Mouse (Mus musculus): ENCODE data around the gene Sec1. TPM values are rescaled to one million over a fixed set of nuclear protein-coding genes. Genes with fewer than 3 reads are reported as not detected.
"Not testable (repeated sequence)": the region's sequence is repeated elsewhere in the genome, so short reads cannot be mapped to it uniquely, and the experiment has no call there.

Gene Sec1
- polyA plus RNA-seq, 1 experiment from 2014 or later, result 0.22 TPM

DNA sequence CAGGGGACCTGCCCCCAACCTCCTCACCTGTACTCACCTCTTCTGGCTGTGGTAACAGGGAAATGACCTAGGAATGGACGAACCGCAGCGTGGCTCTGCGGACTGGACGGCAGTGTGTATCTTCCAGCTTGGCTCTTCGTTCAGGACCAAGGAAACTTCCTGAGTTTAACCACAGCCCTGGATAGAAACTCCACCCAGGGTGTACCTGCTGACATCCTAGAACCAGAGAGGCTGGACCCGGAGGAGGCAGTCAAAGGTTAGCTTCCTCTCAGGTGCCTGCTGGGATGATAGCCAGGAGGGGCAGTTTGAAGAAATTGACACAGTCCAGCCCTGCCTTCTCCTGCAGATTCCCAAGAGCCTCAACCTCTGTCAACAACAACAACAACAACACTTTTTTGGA lies 28.0 kb downstream of the Sec1 start, which contains the start of gene Fut2:
Gene Fut2, minus strand, starts transcription at position 234 of the 400 bp plus-strand sequence.
- ATAC-seq (ENCODE audit: low FRiP score, low TSS enrichment), result peak; percentile 42; the same call in 1 of the 2 replicates
- H3K4me3 ChIP-seq (ENCODE audit: low read length), result no peak within 1 kb of the TSS
- 74% methylated on average over 7 of the region's 7 CpGs for WGBS
- no peaks in the 10 kb centered on the region for H3K27me3 ChIP-seq (ENCODE audit: insufficient read depth, low read length)
- H3K4me2 ChIP-seq (replicated peaks; ENCODE audit: low read depth, low read length), result 0 out of 2 replicates have a peak within 1 kb of the TSS, but pooled peaks have one; percentile 10
- H3K9ac ChIP-seq (replicated peaks; ENCODE audit: low read length), result 0 out of 2 replicates have a peak within 1 kb of the TSS, but pooled peaks have one; percentile 26
- H3K36me3 ChIP-seq (ENCODE audit: insufficient read depth, low read length), result no peaks in the 10 kb centered on the region
- no peak within 1 kb of the TSS for H3K27ac ChIP-seq (ENCODE audit: low read length)
- peaks cover 4% of the 10 kb centered on the region; the same call in 1 of the 2 replicates for H3K9me3 ChIP-seq (ENCODE audit: low read length)
- H3K4me1 ChIP-seq (ENCODE audit: insufficient read depth, low read length), result peaks cover 19% of the 10 kb centered on the region

DNA sequence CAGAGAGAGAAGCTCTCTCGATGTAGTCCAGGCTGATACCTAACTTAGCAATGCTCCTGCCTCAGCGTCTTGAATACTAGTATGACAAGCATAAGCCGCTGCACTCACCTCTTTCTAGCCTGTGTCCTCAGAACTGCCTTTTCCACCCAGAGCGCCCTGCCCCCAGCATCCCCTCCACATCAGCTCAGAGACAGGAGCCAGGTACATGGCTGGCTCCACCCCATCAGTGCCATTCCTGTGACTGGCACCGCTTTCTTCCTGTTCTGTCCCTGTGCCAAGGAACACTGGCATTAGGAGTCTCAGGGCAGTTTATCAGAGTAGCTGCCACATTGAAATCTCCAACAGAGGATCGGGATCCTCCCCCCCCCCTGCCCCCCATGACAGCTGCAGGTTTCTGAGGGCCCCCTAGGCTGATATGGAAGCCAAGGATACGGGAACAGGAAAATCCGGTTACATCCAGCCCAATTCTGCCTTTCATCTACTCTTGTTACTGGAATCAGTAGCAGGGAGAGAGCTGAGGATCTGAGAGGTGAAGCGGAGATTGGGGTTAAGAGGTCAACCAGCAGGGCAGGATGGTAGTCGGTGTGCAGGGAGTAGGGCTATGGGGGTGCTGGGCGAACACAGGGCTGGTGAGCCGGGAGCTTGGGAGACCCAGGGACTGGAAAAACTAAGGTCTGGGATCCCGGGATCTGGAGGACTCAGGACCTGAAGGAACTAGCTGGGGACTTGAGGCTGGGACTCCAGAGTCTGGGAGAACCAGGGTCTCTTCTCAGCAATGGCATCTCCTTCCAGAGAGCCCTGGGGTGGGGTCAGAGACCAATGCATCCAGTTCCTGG lies 28.7 kb downstream of the Sec1 start:
- H3K4me3 ChIP-seq (ENCODE audit: low read length), result no peak overlapping the region
- 0 out of 2 replicates have a peak overlapping the region, but pooled peaks have one; percentile 10 for H3K4me2 ChIP-seq (replicated peaks; ENCODE audit: low read depth, low read length)
- H3K4me1 ChIP-seq (ENCODE audit: insufficient read depth, low read length), result peaks cover 19% of the 10 kb centered on the region
- H3K27ac ChIP-seq (ENCODE audit: low read length), result no peak overlapping the region
- ATAC-seq (ENCODE audit: low FRiP score, low TSS enrichment), result peak; percentile 64
- WGBS, result 43% methylated on average over 13 of the region's 13 CpGs
- H3K9ac ChIP-seq (replicated peaks; ENCODE audit: low read length), result 0 out of 2 replicates have a peak overlapping the region, but pooled peaks have one; percentile 26
- peaks cover 4% of the 10 kb centered on the region; the same call in 1 of the 2 replicates for H3K9me3 ChIP-seq (ENCODE audit: low read length)
- no peaks in the 10 kb centered on the region for H3K36me3 ChIP-seq (ENCODE audit: insufficient read depth, low read length)
- H3K27me3 ChIP-seq (ENCODE audit: insufficient read depth, low read length), result no peaks in the 10 kb centered on the region

DNA sequence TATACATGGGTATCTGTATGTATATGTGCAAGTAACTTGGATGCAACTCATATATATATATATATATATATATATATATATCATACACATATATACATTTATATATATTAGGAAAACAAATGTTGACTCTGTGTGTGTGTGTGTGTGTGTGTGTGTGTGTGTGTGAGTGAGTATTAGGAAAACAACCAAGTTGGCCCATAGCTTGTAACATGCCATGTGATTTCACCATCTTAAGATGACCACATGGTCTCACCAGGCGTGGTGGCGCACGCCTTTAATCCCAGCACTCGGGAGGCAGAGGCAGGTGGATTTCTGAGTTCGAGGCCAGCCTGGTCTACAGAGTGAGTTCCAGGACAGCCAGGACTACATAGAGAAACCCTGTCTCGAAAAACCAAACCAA lies 32.5 kb downstream of the Sec1 start:
- not testable (repeated sequence) for H3K36me3 ChIP-seq (ENCODE audit: insufficient read depth, low read length); H3K27me3 ChIP-seq (ENCODE audit: insufficient read depth, low read length); H3K4me3 ChIP-seq (ENCODE audit: low read length); H3K4me2 ChIP-seq (replicated peaks; ENCODE audit: low read depth, low read length); H3K27ac ChIP-seq (ENCODE audit: low read length); H3K9ac ChIP-seq (replicated peaks; ENCODE audit: low read length); H3K9me3 ChIP-seq (ENCODE audit: low read length); ATAC-seq (ENCODE audit: low FRiP score, low TSS enrichment)
- H3K4me1 ChIP-seq (ENCODE audit: insufficient read depth, low read length), result peaks cover 16% of the 10 kb centered on the region
- 91% methylated on average over 6 of the region's 6 CpGs for WGBS

DNA sequence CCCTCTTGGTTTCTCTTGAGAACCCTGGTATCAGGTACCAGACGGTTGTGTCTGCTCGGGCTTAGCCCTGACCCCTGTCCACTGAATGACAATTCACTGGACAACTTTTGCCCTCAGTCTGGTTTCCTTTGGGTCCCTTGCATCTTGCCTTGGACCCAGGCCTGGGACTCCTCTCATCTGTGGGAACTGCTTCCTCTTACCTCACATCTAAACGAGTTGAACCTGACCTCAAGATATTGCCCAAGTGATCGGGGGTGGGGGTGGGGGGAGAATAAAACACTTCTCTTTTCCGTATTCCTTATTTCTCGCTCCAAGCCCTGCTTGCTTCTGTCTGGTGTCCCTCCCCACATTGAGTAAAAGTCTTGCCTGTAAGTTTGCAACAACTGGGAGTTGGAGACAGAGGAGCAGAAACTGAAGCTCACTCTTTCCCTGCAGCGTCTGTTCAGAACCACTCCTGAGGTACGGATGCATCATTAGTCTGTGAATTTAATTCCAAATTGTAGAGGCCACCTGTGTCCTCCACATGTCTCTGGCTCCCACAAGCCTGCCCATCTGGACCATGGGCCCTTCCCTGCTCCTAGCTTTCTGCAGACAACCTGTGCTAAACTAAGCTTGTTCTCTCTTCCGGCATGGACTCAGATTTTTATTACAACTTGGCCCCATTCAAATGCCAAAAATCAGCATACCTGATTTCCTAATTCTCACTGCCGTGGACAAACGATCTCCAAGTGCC lies 33.3 kb downstream of the Sec1 start:
- no peak overlapping the region for H3K4me2 ChIP-seq (replicated peaks; ENCODE audit: low read depth, low read length)
- WGBS, result 64% methylated on average over 11 of the region's 11 CpGs
- no peak overlapping the region for H3K27ac ChIP-seq (ENCODE audit: low read length)
- H3K4me3 ChIP-seq (ENCODE audit: low read length), result no peak overlapping the region
- no peaks in the 10 kb centered on the region for H3K36me3 ChIP-seq (ENCODE audit: insufficient read depth, low read length)
- no peak overlapping the region for H3K9ac ChIP-seq (replicated peaks; ENCODE audit: low read length)
- ATAC-seq (ENCODE audit: low FRiP score, low TSS enrichment), result no peak
- peaks cover 6% of the 10 kb centered on the region for H3K9me3 ChIP-seq (ENCODE audit: low read length)
- H3K27me3 ChIP-seq (ENCODE audit: insufficient read depth, low read length), result no peaks in the 10 kb centered on the region
- peaks cover 16% of the 10 kb centered on the region for H3K4me1 ChIP-seq (ENCODE audit: insufficient read depth, low read length)

DNA sequence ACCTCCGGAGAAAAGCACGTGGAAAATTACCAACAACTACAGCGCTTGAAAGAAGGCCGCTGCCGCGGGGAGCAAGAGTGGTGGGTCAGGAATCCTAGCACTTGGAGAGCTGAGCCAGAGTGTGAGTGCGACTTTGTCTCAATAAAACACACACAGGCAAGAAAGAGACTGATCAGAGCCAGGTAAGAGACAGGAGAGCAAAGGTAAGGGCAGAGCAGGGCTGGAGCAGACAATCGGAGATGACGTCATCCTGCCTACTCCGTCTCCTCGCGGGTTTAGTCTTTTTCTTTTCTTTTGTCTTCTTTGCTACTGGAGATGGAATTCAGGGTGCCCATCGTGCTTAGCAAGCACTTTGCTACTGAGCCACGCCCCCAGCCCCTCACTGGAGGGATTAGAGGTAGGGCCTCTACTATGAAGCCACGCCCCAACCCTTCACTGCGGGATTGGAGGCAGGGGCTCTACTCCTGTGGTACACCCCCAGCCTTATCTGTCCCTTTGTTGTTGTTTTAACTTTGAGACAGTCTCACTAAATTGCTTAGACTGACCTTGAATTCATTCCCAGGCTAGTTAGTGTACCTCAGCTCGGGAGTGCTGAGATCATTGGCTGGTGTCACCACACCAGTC lies 39.7 kb downstream of the Sec1 start:
- 0 out of 2 replicates have a peak overlapping the region, but pooled peaks have one; percentile 7 for H3K4me3 ChIP-seq (ENCODE audit: low read length)
- H3K9ac ChIP-seq (replicated peaks; ENCODE audit: low read length), result no peak overlapping the region
- H3K36me3 ChIP-seq (ENCODE audit: insufficient read depth, low read length), result no peaks in the 10 kb centered on the region
- no peak for ATAC-seq (ENCODE audit: low FRiP score, low TSS enrichment)
- peak overlapping the region; percentile 39 for H3K4me2 ChIP-seq (replicated peaks; ENCODE audit: low read depth, low read length)
- peaks cover 6% of the 10 kb centered on the region for H3K9me3 ChIP-seq (ENCODE audit: low read length)
- no peaks in the 10 kb centered on the region for H3K27me3 ChIP-seq (ENCODE audit: insufficient read depth, low read length)
- 42% methylated on average over 17 of the region's 17 CpGs for WGBS
- H3K4me1 ChIP-seq (ENCODE audit: insufficient read depth, low read length), result no peaks in the 10 kb centered on the region; the same call in 1 of the 2 replicates
- H3K27ac ChIP-seq (ENCODE audit: low read length), result no peak overlapping the region

DNA sequence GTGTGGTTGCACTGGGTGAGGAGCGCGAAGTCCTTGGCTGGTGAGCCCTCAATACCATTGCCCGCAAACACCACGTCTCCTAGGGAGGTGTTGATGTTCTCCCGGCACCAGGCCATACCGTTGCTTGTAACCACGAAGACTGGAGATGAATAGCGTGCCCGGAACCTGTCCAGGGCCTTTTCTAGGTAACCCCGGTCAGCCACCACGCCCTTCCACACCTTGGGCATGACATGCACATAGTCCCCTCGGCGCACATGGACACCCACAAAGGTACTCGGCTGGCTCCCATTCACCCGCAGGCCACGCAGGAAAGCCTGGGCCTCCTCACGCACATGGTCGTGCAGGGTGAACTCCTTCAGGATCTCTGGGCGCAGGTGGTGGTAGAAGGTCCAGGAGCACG lies 43.7 kb downstream of the Sec1 start:
- H3K4me1 ChIP-seq (ENCODE audit: insufficient read depth, low read length); H3K9ac ChIP-seq (replicated peaks; ENCODE audit: low read length); H3K27me3 ChIP-seq (ENCODE audit: insufficient read depth, low read length); H3K36me3 ChIP-seq (ENCODE audit: insufficient read depth, low read length); H3K4me3 ChIP-seq (ENCODE audit: low read length); H3K27ac ChIP-seq (ENCODE audit: low read length); H3K4me2 ChIP-seq (replicated peaks; ENCODE audit: low read depth, low read length); ATAC-seq (ENCODE audit: low FRiP score, low TSS enrichment); H3K9me3 ChIP-seq (ENCODE audit: low read length): not testable (repeated sequence)
- WGBS, result 95% methylated on average over 19 of the region's 20 CpGs

DNA sequence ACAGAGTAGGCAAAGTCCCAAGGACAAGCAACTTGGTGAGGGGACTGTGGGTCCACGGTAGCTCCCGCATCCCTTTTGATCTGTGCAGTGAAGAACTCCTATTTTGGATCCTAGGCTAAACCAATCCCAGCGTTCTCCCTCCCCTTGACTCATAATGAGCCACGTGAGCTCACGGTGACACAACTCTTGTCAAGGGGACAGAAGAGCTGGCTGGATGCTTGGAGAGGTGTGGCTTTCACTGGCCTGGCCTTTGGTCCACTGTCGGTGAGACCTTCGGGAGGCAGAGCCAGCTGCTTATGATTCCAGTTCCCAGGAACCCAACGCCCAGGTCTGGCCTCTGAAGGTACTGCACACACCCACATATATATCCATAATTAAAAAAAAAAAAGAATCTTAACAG lies 44.9 kb downstream of the Sec1 start:
- Histone ChIP-seq H3K36me3 (ENCODE audit: insufficient read depth, low read length) (no peaks in the 10 kb centered on the region), H3K27me3 (ENCODE audit: insufficient read depth, low read length) (no peaks in the 10 kb centered on the region), H3K9me3 (ENCODE audit: low read length) (no peaks in the 10 kb centered on the region), H3K4me1 (ENCODE audit: insufficient read depth, low read length) (peaks cover 5% of the 10 kb centered on the region), H3K9ac (replicated peaks; ENCODE audit: low read length) (no peak overlapping the region), H3K4me2 (replicated peaks; ENCODE audit: low read depth, low read length) (no peak overlapping the region), H3K4me3 (ENCODE audit: low read length) (no peak overlapping the region), H3K27ac (ENCODE audit: low read length) (no peak overlapping the region)
- 77% methylated on average over 8 of the region's 8 CpGs for WGBS
- ATAC-seq (ENCODE audit: low FRiP score, low TSS enrichment), result no peak

DNA sequence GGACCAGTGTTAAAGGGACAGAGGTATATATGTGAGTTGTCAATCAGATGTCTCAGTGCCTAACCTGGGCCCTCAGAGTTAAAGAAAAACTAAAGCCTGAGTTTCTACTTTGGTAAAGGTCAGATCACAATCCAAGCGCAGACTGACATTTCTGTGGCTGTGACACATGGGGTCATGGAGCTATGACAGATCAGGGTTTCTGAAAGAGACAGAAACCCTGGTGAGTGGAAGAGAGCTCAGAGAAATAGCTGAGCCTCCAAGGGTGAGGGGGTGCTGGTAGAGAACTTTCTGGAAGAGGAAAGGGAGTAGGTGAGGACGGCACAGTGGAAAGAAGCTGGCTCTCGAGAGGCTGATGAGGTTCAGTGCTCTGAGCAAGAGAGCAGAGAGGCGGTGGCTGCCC lies 47.5 kb downstream of the Sec1 start:
- ATAC-seq (ENCODE audit: low FRiP score, low TSS enrichment), result no peak
- 58% methylated on average over 4 of the region's 4 CpGs for WGBS
- no peak overlapping the region for H3K27ac ChIP-seq (ENCODE audit: low read length)

DNA sequence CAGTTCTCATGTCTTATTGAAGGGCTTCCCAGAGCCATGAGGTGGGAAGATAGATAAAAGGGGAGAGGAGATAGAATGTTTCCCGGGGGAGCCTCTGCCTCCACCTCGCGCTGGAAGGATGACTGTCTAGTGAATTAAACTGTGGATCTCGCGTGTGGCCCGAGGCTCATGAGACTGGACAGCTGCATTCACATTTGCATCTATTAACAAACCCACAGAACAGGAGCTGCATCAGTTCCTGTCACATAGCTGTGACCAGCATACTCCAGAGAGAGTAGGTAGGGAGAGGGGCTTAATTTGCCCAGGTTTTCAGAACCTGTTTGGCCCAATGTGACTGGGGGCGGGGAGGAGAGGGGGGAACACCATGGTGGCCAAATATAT lies 48.6 kb downstream of the Sec1 start:
- no peak overlapping the region for H3K4me2 ChIP-seq (replicated peaks; ENCODE audit: low read depth, low read length)
- no peaks in the 10 kb centered on the region for H3K36me3 ChIP-seq (ENCODE audit: insufficient read depth, low read length)
- 90% methylated on average over 7 of the region's 7 CpGs for WGBS
- no peak overlapping the region for H3K9ac ChIP-seq (replicated peaks; ENCODE audit: low read length)
- no peaks in the 10 kb centered on the region for H3K9me3 ChIP-seq (ENCODE audit: low read length)
- no peak for ATAC-seq (ENCODE audit: low FRiP score, low TSS enrichment)
- no peaks in the 10 kb centered on the region for H3K27me3 ChIP-seq (ENCODE audit: insufficient read depth, low read length)
- H3K4me3 ChIP-seq (ENCODE audit: low read length), result no peak overlapping the region
- H3K4me1 ChIP-seq (ENCODE audit: insufficient read depth, low read length), result peaks cover 36% of the 10 kb centered on the region
- H3K27ac ChIP-seq (ENCODE audit: low read length), result no peak overlapping the region

More for the DNA sequence above, 47.5 kb downstream of the Sec1 start:
- Histone ChIP-seq H3K4me1 (ENCODE audit: insufficient read depth, low read length) (peaks cover 25% of the 10 kb centered on the region), H3K4me3 (ENCODE audit: low read length) (no peak overlapping the region), H3K9me3 (ENCODE audit: low read length) (no peaks in the 10 kb centered on the region), H3K4me2 (replicated peaks; ENCODE audit: low read depth, low read length) (no peak overlapping the region), H3K9ac (replicated peaks; ENCODE audit: low read length) (no peak overlapping the region), H3K36me3 (ENCODE audit: insufficient read depth, low read length) (no peaks in the 10 kb centered on the region), H3K27me3 (ENCODE audit: insufficient read depth, low read length) (no peaks in the 10 kb centered on the region)

Measured in kidney, embryonic 16.5 days (tissue).